Mouse (Mus musculus): ENCODE measurements around the gene Epgn. TPM values are rescaled to one million over a fixed set of nuclear protein-coding genes. Genes with fewer than 3 reads are reported as not detected.

Epgn gene
- polyA plus RNA-seq (2012; rRNA removed) (0.02 and 0.06 TPM in 2 replicates), polyA plus RNA-seq (2014; fragmentation: Nextera tagmentation; extraction: Ambion mirVana) (not detected in 2 replicates)

DNA sequence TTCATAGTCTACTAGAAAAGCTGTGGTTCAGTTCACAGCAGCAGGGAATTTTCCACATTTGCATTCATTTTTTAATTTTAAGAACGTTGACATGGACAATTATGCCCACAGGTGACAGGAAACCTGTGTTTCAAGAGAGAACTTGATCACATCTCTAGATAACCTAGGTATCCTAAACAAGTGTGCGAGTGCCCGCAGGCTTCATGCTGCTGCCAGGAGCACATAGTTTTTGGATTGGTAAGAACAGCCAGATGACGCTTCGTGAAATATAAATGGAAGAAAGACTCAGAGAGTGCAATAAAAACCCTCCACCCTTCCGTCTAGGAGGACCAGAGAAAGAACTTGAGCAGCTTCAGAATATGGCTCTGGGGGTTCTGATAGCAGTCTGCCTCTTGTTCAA lies at the start of gene Epgn:
Gene Epgn (plus strand): TSS at position 301 of the 400 bp plus-strand sequence.
- ATAC-seq (ENCODE audit: insufficient read depth) (no peak), DNase-seq (ENCODE audit: low read depth in 3 of 3, low spot score in 3 of 3) (no peak)
- 60% methylated on average over 6 of the region's 6 CpGs for WGBS (ENCODE audit: insufficient replicate concordance)
- H3K9me3 ChIP-seq (ENCODE audit: control insufficient read depth, low read length), result no peaks in the 10 kb centered on the region
- no peaks in the 10 kb centered on the region for H3K27me3 ChIP-seq (ENCODE audit: control insufficient read depth, insufficient read depth, low read length)
- H3K36me3 ChIP-seq (replicated peaks; ENCODE audit: control insufficient read depth, insufficient read depth, low read depth), result no peaks in the 10 kb centered on the region
- TF ChIP-seq EP300 (IDR thresholded peaks at IDR 0.05; ENCODE audit: low read depth) (no peak), CTCF (IDR thresholded peaks at IDR 0.05; ENCODE audit: low read depth) (no peak)
- H3K9ac ChIP-seq (replicated peaks), result no peak within 1 kb of the TSS
- H3K4me2 ChIP-seq (ENCODE audit: low read depth), result no peak within 1 kb of the TSS
- no peaks in the 10 kb centered on the region for H3K4me1 ChIP-seq (replicated peaks; ENCODE audit: control insufficient read depth in 2 of 2, insufficient read depth in 2 of 2, low read length in 1 of 2)
- no peak within 1 kb of the TSS for H3K27ac ChIP-seq
- no peak within 1 kb of the TSS for H3K4me3 ChIP-seq (ENCODE audit: insufficient read depth in 1 of 2, low read depth in 2 of 2, low read length in 2 of 2)

DNA sequence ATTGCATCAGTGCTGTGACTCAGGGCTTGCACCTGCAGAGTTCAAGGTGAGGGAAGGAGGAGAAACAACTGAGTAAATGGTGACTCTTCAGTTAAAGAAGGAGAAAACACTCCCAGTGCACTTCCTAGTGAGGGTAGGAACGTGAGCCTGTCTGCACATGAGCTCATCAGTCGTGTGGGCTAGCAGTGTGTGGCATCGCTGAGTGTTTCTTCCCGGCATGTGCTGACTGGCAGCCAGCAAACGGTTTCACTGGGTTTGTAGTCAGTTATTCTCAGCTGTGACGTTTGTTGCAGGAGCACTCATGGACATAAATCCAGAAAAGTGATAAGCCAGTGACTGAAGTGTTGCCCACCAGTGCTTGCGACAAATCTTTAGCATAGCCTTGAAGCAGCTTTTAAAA lies 47.0 kb upstream of the Epgn start:
- no peak overlapping the region for H3K27ac ChIP-seq
- H3K9ac ChIP-seq (replicated peaks), result no peak overlapping the region
- 68% methylated on average over 7 of the region's 7 CpGs for WGBS (ENCODE audit: insufficient replicate concordance)
- DNase-seq (ENCODE audit: low read depth in 3 of 3, low spot score in 3 of 3) (no peak), ATAC-seq (ENCODE audit: insufficient read depth) (no peak)
- H3K4me3 ChIP-seq (ENCODE audit: insufficient read depth in 1 of 2, low read depth in 2 of 2, low read length in 2 of 2), result no peak overlapping the region
- H3K4me2 ChIP-seq (ENCODE audit: low read depth), result no peak overlapping the region
- TF ChIP-seq CTCF (IDR thresholded peaks at IDR 0.05; ENCODE audit: low read depth), result no peak
- TF ChIP-seq EP300 (IDR thresholded peaks at IDR 0.05; ENCODE audit: low read depth), result no peak
- no peaks in the 10 kb centered on the region for H3K27me3 ChIP-seq (ENCODE audit: control insufficient read depth, insufficient read depth, low read length)
- H3K4me1 ChIP-seq (replicated peaks; ENCODE audit: control insufficient read depth in 2 of 2, insufficient read depth in 2 of 2, low read length in 1 of 2), result no peaks in the 10 kb centered on the region
- H3K9me3 ChIP-seq (ENCODE audit: control insufficient read depth, low read length), result no peaks in the 10 kb centered on the region
- H3K36me3 ChIP-seq (replicated peaks; ENCODE audit: control insufficient read depth, insufficient read depth, low read depth), result no peaks in the 10 kb centered on the region

DNA sequence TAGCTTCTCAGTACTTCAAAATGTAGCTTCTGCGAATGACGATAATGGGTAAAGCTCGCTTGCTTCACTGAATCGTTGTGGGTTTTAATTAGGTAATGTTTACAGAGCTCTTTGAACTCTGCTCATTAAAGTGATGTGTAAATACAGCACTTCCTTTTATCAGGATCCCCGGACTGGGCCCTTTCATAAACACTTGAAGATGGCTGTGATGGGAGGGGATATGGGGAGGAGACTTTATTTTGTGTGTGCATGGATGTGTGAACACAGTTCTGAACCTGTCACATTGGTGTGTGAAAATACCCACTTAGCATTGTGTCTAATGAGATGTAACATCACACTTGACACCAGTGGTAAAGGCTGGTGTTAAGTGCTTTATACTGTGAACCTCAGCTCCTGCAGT lies 39.7 kb upstream of the Epgn start:
- H3K9ac ChIP-seq (replicated peaks), result no peak overlapping the region
- H3K4me3 ChIP-seq (ENCODE audit: insufficient read depth in 1 of 2, low read depth in 2 of 2, low read length in 2 of 2), result no peak overlapping the region
- H3K36me3 ChIP-seq (replicated peaks; ENCODE audit: control insufficient read depth, insufficient read depth, low read depth), result no peaks in the 10 kb centered on the region
- no peak overlapping the region for H3K27ac ChIP-seq
- ATAC-seq (ENCODE audit: insufficient read depth) (no peak), DNase-seq (ENCODE audit: low read depth in 3 of 3, low spot score in 3 of 3) (no peak)
- no peaks in the 10 kb centered on the region for H3K27me3 ChIP-seq (ENCODE audit: control insufficient read depth, insufficient read depth, low read length)
- WGBS (ENCODE audit: insufficient replicate concordance), result 65% methylated on average over 5 of the region's 5 CpGs
- no peaks in the 10 kb centered on the region for H3K4me1 ChIP-seq (replicated peaks; ENCODE audit: control insufficient read depth in 2 of 2, insufficient read depth in 2 of 2, low read length in 1 of 2)
- H3K9me3 ChIP-seq (ENCODE audit: control insufficient read depth, low read length), result no peaks in the 10 kb centered on the region
- no peak overlapping the region for H3K4me2 ChIP-seq (ENCODE audit: low read depth)
- TF ChIP-seq EP300 (IDR thresholded peaks at IDR 0.05; ENCODE audit: low read depth) (no peak), CTCF (IDR thresholded peaks at IDR 0.05; ENCODE audit: low read depth) (no peak)

DNA sequence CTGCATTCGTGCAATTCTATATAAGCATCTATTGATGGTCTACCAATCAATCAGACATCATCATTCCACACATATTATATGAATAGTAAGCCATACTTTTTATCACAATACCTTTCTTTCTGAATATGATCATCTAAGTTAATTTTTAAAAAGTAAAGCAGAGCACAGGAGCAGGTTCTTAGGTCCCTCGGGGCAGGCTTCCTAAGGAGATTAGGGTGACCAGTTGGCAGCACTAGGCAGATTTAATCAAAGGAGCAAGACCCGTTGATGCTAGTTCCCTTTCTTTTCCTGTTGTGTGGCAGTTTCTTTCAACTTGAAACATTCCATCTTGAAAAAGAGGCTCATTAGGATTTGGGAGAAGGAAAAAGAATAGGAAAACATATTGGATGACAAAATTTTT lies 39.1 kb upstream of the Epgn start:
- Histone ChIP-seq H3K4me3 (ENCODE audit: insufficient read depth in 1 of 2, low read depth in 2 of 2, low read length in 2 of 2) (no peak overlapping the region), H3K27me3 (ENCODE audit: control insufficient read depth, insufficient read depth, low read length) (no peaks in the 10 kb centered on the region), H3K9me3 (ENCODE audit: control insufficient read depth, low read length) (no peaks in the 10 kb centered on the region), H3K27ac (no peak overlapping the region), H3K4me2 (ENCODE audit: low read depth) (no peak overlapping the region), H3K36me3 (replicated peaks; ENCODE audit: control insufficient read depth, insufficient read depth, low read depth) (no peaks in the 10 kb centered on the region), H3K4me1 (replicated peaks; ENCODE audit: control insufficient read depth in 2 of 2, insufficient read depth in 2 of 2, low read length in 1 of 2) (no peaks in the 10 kb centered on the region), H3K9ac (replicated peaks) (no peak overlapping the region)
- ATAC-seq (ENCODE audit: insufficient read depth) (no peak), DNase-seq (ENCODE audit: low read depth in 3 of 3, low spot score in 3 of 3) (no peak)
- TF ChIP-seq CTCF (IDR thresholded peaks at IDR 0.05; ENCODE audit: low read depth) (no peak), EP300 (IDR thresholded peaks at IDR 0.05; ENCODE audit: low read depth) (no peak)
- 58% methylated on average over 3 of the region's 3 CpGs for WGBS (ENCODE audit: insufficient replicate concordance)

DNA sequence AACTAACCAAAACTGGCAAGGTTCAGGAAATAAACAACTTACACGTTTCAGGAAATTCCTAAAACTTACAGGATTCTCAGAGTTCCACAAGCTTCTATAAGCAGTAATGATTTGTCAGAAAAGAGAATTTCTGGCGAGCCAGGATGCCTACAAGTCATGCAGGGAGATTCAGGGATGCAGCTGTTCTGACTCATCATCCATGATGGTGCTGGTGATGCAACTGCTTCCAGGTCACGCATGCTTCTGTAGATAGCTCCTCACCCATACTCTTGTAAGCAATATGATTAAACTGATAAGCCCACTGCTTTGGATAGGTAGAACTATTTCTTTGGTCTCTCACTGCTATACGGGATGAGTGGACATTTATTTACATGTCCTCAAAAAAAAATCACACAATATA lies 38.7 kb upstream of the Epgn start:
- no peaks in the 10 kb centered on the region for H3K36me3 ChIP-seq (replicated peaks; ENCODE audit: control insufficient read depth, insufficient read depth, low read depth)
- TF ChIP-seq EP300 (IDR thresholded peaks at IDR 0.05; ENCODE audit: low read depth) (no peak), CTCF (IDR thresholded peaks at IDR 0.05; ENCODE audit: low read depth) (no peak)
- no peak overlapping the region for H3K9ac ChIP-seq (replicated peaks)
- 61% methylated on average over 4 of the region's 4 CpGs for WGBS (ENCODE audit: insufficient replicate concordance)
- H3K4me3 ChIP-seq (ENCODE audit: insufficient read depth in 1 of 2, low read depth in 2 of 2, low read length in 2 of 2), result no peak overlapping the region
- no peak overlapping the region for H3K4me2 ChIP-seq (ENCODE audit: low read depth)
- H3K9me3 ChIP-seq (ENCODE audit: control insufficient read depth, low read length), result no peaks in the 10 kb centered on the region
- ATAC-seq (ENCODE audit: insufficient read depth), result no peak
- DNase-seq (ENCODE audit: low read depth in 3 of 3, low spot score in 3 of 3), result no peak
- no peaks in the 10 kb centered on the region for H3K4me1 ChIP-seq (replicated peaks; ENCODE audit: control insufficient read depth in 2 of 2, insufficient read depth in 2 of 2, low read length in 1 of 2)
- no peaks in the 10 kb centered on the region for H3K27me3 ChIP-seq (ENCODE audit: control insufficient read depth, insufficient read depth, low read length)
- no peak overlapping the region for H3K27ac ChIP-seq

All from liver, embryonic 14.5 days (tissue).